In genomic region chr11:89078996-89079680, GRCm38 (mm10) we compare ENCODE assay signal across 14 mouse cellular contexts. TPM values are rescaled to one million over a fixed set of nuclear protein-coding genes. Genes with fewer than 3 reads are reported as not detected.
DNase-seq lines count a peak whose midpoint lies in the region; ATAC-seq lines count a peak whose summit lies in the region.
"Had no signal": no experiment of that assay in that cellular context is flagged by ENCODE, and none has a peak within 500 bp of the region (broad histone marks: within the 10 kb centered on the region; RNA-seq: fewer than 3 reads in every experiment).

No protein-coding gene starts in this region.

- peak; percentile 66 to 67 for ATAC-seq in hematopoietic stem cell, adult 5-6 weeks (replicated peaks in 1 of 2; ENCODE audit: insufficient read depth in 1 of 2, low FRiP score in 2 of 2, low TSS enrichment in 1 of 2, low read depth in 1 of 2, poor library complexity in 2 of 2, severe bottlenecking in 2 of 2)
- ATAC-seq in inflammation-experienced regulatory T-cells, adult 6 months, result no peak
- ATAC-seq: forebrain, embryonic 16.5 days had no signal

- DNase-seq in B cell, adult 2 months, result peak; percentile 72 to 78
- peak; percentile 87 for DNase-seq in cerebellum, adult 11 months
- DNase-seq in splenic B cell, adult 2 months (ENCODE audit: low read depth, low spot score), result peak; percentile 84
- no peak for DNase-seq in kidney, postnatal 10 days
- no peak for DNase-seq in frontal cortex, postnatal 14 days (ENCODE audit: low spot score in 2 of 2)
- DNase-seq: heart, adult 2 months; kidney, postnatal 25 days had no signal

- no peaks in the 10 kb centered on the region for H3K36me3 ChIP-seq in splenic B cell, adult 2 months (ENCODE audit: control insufficient read depth, insufficient read depth, low read length, poor library complexity, severe bottlenecking)
- H3K36me3 ChIP-seq: embryonic facial prominence, embryonic 12.5 days; midbrain, embryonic 10.5 days; neural tube, embryonic 12.5 days had no signal

- no peaks in the 10 kb centered on the region for H3K27me3 ChIP-seq in splenic B cell, adult 2 months (ENCODE audit: control insufficient read depth, insufficient read depth, low read length, poor library complexity, severe bottlenecking)
- H3K27me3 ChIP-seq: embryonic facial prominence, embryonic 12.5 days; neural tube, embryonic 12.5 days had no signal

RNA-seq across cellular contexts. Expression of gene Gm525, which starts 5.5 kb away (rescaled TPM):
- total RNA-seq in hematopoietic stem cell, adult 5-6 weeks (2017), result not detected in 2 replicates
- polyA plus RNA-seq in inflammation-experienced regulatory T-cells, adult 6 months (2017; shearing (Covaris generic)), result not detected
- total RNA-seq: heart, adult 2 months had no signal
- polyA plus RNA-seq: forebrain, embryonic 16.5 days; hindbrain, embryonic 14.5 days; midbrain, embryonic 10.5 days; neural tube, embryonic 12.5 days had no signal

RNA-seq across cellular contexts. Expression of gene Dgke, which starts 12.5 kb away (rescaled TPM):
- 9.5 and 10.2 TPM in 2 replicates for total RNA-seq in hematopoietic stem cell, adult 5-6 weeks (2017)
- polyA plus RNA-seq in inflammation-experienced regulatory T-cells, adult 6 months (2017; shearing (Covaris generic)), result 1 to 10 TPM; 3.8 to 7.0 (median 3.9) TPM

Comparison
In these comparisons a context has a peak if more than half of its experiments do, and no peak if none do; other contexts are left out.
1. DNase-seq: peak in B cell, adult 2 months (2 of 2), cerebellum, adult 11 months (single experiment) and splenic B cell, adult 2 months (single experiment); none in kidney, postnatal 10 days (single experiment) and frontal cortex, postnatal 14 days (0 of 2).